Mouse (Mus musculus): ENCODE measurements at regions not wholly inside any gene's neighbourhood (a gene's known extent, or its start where the extent isn't known, plus 50 kb on each side); places are given as distances from the start of the nearest gene placed in this dataset.

DNA sequence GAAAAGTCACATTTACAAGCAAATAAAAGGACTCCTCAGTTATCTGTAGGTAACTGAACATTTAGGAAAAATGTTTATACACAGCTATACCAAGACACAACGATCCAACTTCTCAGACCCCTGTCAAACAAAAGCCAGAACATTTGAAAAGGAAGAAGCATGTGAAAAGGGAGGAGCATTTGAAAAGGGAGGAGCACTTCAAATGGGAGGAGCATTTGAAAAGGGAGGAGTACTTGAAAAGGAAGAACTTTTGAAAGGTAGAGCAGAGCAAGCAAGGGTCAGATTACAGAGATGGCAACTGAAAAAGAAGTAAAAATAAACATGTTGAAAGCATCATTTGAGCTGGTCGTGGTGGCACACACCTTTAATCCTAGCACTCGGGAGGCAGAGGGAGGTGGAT, 318.3 kb downstream of the Zfp706 start:
- no peak for TF ChIP-seq CTCF (IDR thresholded peaks at IDR 0.05; ENCODE audit: low read depth)
- Histone ChIP-seq H3K4me2 (no peak overlapping the region), H3K4me1 (ENCODE audit: insufficient read depth) (no peaks in the 10 kb centered on the region), H3K27me3 (ENCODE audit: insufficient read depth, low read length) (no peaks in the 10 kb centered on the region), H3K4me3 (ENCODE audit: low read depth, low read length) (no peak overlapping the region), H3K36me3 (ENCODE audit: insufficient read depth) (no peaks in the 10 kb centered on the region), H3K9me3 (ENCODE audit: low read depth, low read length) (no peaks in the 10 kb centered on the region), H3K9ac (no peak overlapping the region), H3K27ac (ENCODE audit: low read depth) (no peak overlapping the region)
- DNase-seq (no peak), ATAC-seq (ENCODE audit: insufficient read depth) (no peak)
- WGBS, result 46% methylated on average over 3 of the region's 3 CpGs

DNA sequence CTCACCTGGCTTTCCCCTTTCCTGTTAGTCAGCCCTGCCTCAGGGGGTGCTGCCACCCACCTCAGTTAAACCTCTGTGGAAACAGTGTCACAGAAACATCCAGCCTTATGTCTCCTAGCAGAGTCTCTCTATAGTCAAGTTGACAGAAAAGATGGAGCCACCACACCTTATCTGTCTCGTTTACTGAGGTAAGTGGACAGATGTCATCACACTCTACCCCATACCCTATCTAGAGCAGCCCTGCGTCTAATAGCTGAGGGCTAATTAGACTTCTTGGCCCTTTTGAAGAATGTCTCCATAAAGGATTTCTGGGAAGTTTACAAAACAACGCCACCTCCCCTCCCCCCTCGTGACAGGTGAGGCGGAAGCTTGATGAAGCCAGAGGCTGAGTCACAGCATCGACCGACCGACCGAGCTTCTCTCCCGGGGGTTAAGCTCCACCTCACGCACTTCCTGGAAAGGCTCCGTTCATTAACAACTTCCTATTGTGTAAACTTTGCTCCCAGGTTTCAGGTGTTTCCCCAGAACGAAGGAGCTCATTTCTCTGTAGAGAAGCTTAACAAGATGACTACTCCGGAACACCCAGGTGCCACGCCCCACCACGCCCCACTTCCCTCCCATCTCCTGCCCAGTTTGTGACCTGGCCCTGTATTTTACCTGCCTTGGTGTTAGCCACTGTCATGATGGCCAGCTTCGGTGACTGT, 319.4 kb downstream of the Zfp706 start:
- H3K9me3 ChIP-seq (ENCODE audit: low read depth, low read length), result no peaks in the 10 kb centered on the region
- no peak for DNase-seq
- no peak overlapping the region for H3K9ac ChIP-seq
- peak overlapping the region; percentile 42 for H3K4me2 ChIP-seq
- no peaks in the 10 kb centered on the region for H3K4me1 ChIP-seq (ENCODE audit: insufficient read depth)
- no peaks in the 10 kb centered on the region for H3K36me3 ChIP-seq (ENCODE audit: insufficient read depth)
- no peaks in the 10 kb centered on the region for H3K27me3 ChIP-seq (ENCODE audit: insufficient read depth, low read length)
- ATAC-seq (ENCODE audit: insufficient read depth), result no peak
- WGBS, result 8% methylated on average over 17 of the region's 17 CpGs
- no peak overlapping the region for H3K27ac ChIP-seq (ENCODE audit: low read depth)
- H3K4me3 ChIP-seq (ENCODE audit: low read depth, low read length), result peak overlapping the region; percentile 10; the same call in 1 of the 2 replicates
- no peak for TF ChIP-seq CTCF (IDR thresholded peaks at IDR 0.05; ENCODE audit: low read depth)

DNA sequence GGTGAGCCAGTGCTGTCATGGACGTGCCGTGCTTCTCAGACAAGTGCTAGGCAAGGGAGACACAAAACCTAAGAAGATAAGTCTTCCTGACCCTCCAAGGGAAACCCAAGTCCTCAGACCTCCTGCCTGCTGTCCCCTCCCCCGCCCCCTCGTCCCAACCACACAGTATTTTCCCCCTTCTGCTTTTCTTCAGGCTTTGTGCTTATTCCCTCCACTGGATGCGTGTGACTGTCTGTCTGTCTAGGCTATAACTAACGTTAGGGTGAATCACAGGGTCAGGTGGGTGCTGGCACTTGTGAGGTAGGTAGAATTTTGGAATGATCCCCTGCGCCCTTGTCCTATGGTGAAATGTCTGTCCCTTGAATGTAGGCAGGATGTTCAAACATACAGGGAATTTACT, 322.9 kb downstream of the Zfp706 start:
- Histone ChIP-seq H3K4me3 (ENCODE audit: low read depth, low read length) (no peak overlapping the region), H3K27ac (ENCODE audit: low read depth) (no peak overlapping the region), H3K27me3 (ENCODE audit: insufficient read depth, low read length) (no peaks in the 10 kb centered on the region), H3K4me1 (ENCODE audit: insufficient read depth) (no peaks in the 10 kb centered on the region), H3K9ac (no peak overlapping the region), H3K4me2 (no peak overlapping the region), H3K9me3 (ENCODE audit: low read depth, low read length) (no peaks in the 10 kb centered on the region), H3K36me3 (ENCODE audit: insufficient read depth) (no peaks in the 10 kb centered on the region)
- TF ChIP-seq CTCF (IDR thresholded peaks at IDR 0.05; ENCODE audit: low read depth), result no peak
- ATAC-seq (ENCODE audit: insufficient read depth) (no peak), DNase-seq (no peak)
- 73% methylated on average over 7 of the region's 7 CpGs for WGBS

DNA sequence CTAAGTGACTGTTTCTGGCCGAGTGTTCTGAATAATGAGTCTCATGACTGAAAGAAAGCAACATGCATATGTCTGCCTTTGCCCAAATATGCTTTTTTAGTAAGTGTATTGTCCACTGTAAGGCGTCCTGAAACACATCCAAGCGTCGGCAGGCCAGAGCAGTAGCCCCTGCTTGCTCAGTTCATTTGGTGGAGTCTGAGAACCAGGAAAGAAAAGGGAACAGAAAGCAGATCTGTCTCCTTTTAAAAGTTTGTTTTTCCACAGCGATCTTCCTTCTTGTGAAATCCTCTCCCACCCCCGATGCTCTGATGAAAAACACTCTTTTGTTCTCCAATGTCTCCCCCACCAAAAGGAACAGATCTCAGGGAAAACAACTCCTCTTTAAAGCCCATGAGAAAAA, 324.7 kb downstream of the Zfp706 start:
- H3K27me3 ChIP-seq (ENCODE audit: insufficient read depth, low read length), result no peaks in the 10 kb centered on the region
- DNase-seq (no peak), ATAC-seq (ENCODE audit: insufficient read depth) (no peak)
- H3K4me2 ChIP-seq, result no peak overlapping the region
- no peak overlapping the region for H3K4me3 ChIP-seq (ENCODE audit: low read depth, low read length)
- TF ChIP-seq CTCF (IDR thresholded peaks at IDR 0.05; ENCODE audit: low read depth), result no peak
- H3K36me3 ChIP-seq (ENCODE audit: insufficient read depth), result no peaks in the 10 kb centered on the region
- H3K4me1 ChIP-seq (ENCODE audit: insufficient read depth), result no peaks in the 10 kb centered on the region
- WGBS, result 54% methylated on average over 6 of the region's 6 CpGs
- H3K9me3 ChIP-seq (ENCODE audit: low read depth, low read length), result no peaks in the 10 kb centered on the region
- no peak overlapping the region for H3K9ac ChIP-seq
- no peak overlapping the region for H3K27ac ChIP-seq (ENCODE audit: low read depth)

DNA sequence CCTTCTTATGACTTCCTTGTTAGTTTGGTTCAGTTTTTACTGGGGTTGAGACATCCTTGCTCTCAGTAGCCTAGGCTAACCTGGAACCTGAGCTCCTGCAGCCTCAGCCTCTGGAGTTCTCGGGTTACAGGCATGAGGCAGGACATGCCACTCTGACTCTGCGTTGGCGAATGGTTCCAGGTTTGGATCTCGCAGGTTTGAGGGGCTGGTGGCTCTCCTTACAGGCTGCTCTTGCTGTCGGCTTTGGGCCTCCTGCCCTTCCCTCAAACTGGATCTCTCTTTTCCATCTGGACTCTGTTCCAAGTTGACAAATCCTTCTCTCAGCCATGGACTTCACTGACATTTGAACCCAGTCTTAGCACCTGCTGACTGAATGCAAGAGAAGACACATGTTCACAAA, 325.4 kb downstream of the Zfp706 start:
- Histone ChIP-seq H3K9ac (no peak overlapping the region), H3K4me1 (ENCODE audit: insufficient read depth) (no peaks in the 10 kb centered on the region), H3K36me3 (ENCODE audit: insufficient read depth) (no peaks in the 10 kb centered on the region), H3K9me3 (ENCODE audit: low read depth, low read length) (no peaks in the 10 kb centered on the region), H3K27ac (ENCODE audit: low read depth) (no peak overlapping the region), H3K4me3 (ENCODE audit: low read depth, low read length) (no peak overlapping the region), H3K27me3 (ENCODE audit: insufficient read depth, low read length) (no peaks in the 10 kb centered on the region), H3K4me2 (no peak overlapping the region)
- no peak for TF ChIP-seq CTCF (IDR thresholded peaks at IDR 0.05; ENCODE audit: low read depth)
- DNase-seq (no peak), ATAC-seq (ENCODE audit: insufficient read depth) (no peak)
- 40% methylated on average over 5 of the region's 5 CpGs for WGBS

DNA sequence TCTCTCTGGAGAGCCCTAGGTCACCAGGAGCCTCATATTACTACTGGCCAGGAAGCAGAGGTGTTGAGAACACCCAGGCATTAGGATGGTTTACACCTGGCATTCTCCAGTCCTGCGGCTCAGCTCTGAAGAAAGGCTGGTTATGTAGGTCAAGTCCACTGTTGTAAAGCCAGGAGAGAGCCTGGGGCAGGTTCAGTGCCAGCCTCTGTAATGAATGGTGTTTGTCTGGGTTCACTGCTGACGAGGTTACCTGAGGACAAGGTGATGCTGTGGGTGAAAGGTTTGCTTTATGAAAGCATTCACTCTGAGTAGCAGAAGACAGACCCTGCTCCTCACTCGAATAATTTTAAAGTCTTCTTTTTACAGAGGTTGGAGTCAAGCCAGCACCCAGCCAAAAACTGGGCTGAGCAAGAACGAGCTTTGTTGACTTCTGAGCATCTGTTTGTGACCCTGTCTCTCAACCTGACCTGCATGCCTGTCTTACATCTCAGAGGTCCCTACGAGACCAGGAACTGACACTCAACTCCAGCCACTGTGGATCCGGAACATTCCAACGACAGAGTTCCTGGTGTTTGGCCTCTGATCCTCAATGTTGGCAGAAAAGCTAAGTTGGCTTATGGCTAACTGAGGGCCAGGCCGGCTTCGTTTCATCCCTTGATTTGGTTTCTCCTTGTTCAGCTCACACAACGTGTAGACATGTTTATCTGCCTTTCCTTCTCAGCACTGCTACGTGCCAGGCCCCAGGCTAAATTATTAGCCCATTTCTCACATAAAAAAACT, 327.0 kb downstream of the Zfp706 start:
- Histone ChIP-seq H3K4me1 (ENCODE audit: insufficient read depth) (no peaks in the 10 kb centered on the region), H3K9ac (no peak overlapping the region), H3K4me3 (ENCODE audit: low read depth, low read length) (no peak overlapping the region), H3K27ac (ENCODE audit: low read depth) (no peak overlapping the region), H3K4me2 (no peak overlapping the region), H3K27me3 (ENCODE audit: insufficient read depth, low read length) (no peaks in the 10 kb centered on the region), H3K36me3 (ENCODE audit: insufficient read depth) (no peaks in the 10 kb centered on the region), H3K9me3 (ENCODE audit: low read depth, low read length) (no peaks in the 10 kb centered on the region)
- 64% methylated on average over 11 of the region's 11 CpGs for WGBS
- no peak for TF ChIP-seq CTCF (IDR thresholded peaks at IDR 0.05; ENCODE audit: low read depth)
- ATAC-seq (ENCODE audit: insufficient read depth), result no peak
- no peak for DNase-seq

DNA sequence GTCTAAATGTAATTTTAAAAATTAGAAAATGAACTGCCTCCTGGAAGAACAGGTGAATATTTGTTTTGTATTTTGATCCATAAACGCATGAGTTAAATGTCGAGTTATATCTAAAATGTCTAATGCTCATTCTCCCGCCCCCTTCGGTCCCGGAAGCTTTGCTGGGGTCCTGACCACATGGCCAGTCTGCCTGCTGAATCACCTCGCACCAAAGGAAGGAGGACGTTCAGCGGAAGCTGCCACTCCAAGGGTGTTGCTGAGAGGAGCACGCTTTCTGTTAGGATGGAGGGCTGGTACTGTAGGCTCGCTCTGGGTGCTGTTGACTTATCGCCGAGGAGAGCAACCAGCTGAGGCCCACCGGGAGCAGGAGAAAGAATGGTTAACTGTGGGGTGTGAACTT, 328.0 kb downstream of the Zfp706 start:
- no peaks in the 10 kb centered on the region for H3K36me3 ChIP-seq (ENCODE audit: insufficient read depth)
- DNase-seq (no peak), ATAC-seq (ENCODE audit: insufficient read depth) (no peak)
- no peak overlapping the region for H3K4me2 ChIP-seq
- no peak overlapping the region for H3K9ac ChIP-seq
- no peak for TF ChIP-seq CTCF (IDR thresholded peaks at IDR 0.05; ENCODE audit: low read depth)
- H3K9me3 ChIP-seq (ENCODE audit: low read depth, low read length), result no peaks in the 10 kb centered on the region
- WGBS, result 66% methylated on average over 13 of the region's 13 CpGs
- H3K27me3 ChIP-seq (ENCODE audit: insufficient read depth, low read length), result no peaks in the 10 kb centered on the region
- H3K4me3 ChIP-seq (ENCODE audit: low read depth, low read length), result no peak overlapping the region
- H3K27ac ChIP-seq (ENCODE audit: low read depth), result no peak overlapping the region
- H3K4me1 ChIP-seq (ENCODE audit: insufficient read depth), result no peaks in the 10 kb centered on the region

Measured in lung, embryonic 14.5 days (tissue).